Mouse (Mus musculus) limb, embryonic 14.5 days (tissue): Measurements from ENCODE around the gene Krt15. TPM values are rescaled to one million over a fixed set of nuclear protein-coding genes. Genes with fewer than 3 reads are reported as not detected.

Experiments
- ATAC-seq: fragments of 200-750 bp; cut with Nextera tagmentation; 2 replicates; pipeline ENCODE4 v1.8.0; 2017; ENCODE audit warnings: low read depth, moderate number of reproducible peaks, moderate TSS enrichment; ENCODE audit not compliant: low FRiP score
- DNase-seq: peaks from one replicate; pipeline ENCODE4 v3.0.0-alpha.2; 2015; ENCODE audit warnings: low spot score
- H3K27ac ChIP-seq: fragments of 300-500 bp; sonication (generic); replicated peaks from 2 replicates; pipeline ENCODE4 v1.5.1; 2014; ENCODE audit warnings: low read depth, mild to moderate bottlenecking, low read length, moderate library complexity, mixed read lengths
- H3K27me3 ChIP-seq: fragments of 300-500 bp; sonication (generic); 2 replicates; pipeline ENCODE4 v1.6.1; 2014; ENCODE audit warnings: low read length, mixed read lengths; ENCODE audit not compliant: control insufficient read depth, insufficient read depth
- H3K36me3 ChIP-seq: fragments of 300-500 bp; sonication (generic); 2 replicates; pipeline ENCODE4 v1.6.1; 2014; ENCODE audit warnings: mild to moderate bottlenecking, low read length, moderate library complexity, mixed read lengths; ENCODE audit not compliant: control insufficient read depth, insufficient read depth
- H3K4me1 ChIP-seq: fragments of 300-500 bp; sonication (generic); 2 replicates; pipeline ENCODE4 v1.6.1; 2014; ENCODE audit warnings: antibody characterized with exemption, low read length, mixed read lengths; ENCODE audit not compliant: control insufficient read depth, insufficient read depth
- H3K4me2 ChIP-seq: fragments of 300-500 bp; sonication (generic); replicated peaks from 2 replicates; pipeline ENCODE4 v1.6.1; 2014; ENCODE audit warnings: low read depth, mild to moderate bottlenecking, low read length, moderate library complexity; ENCODE audit not compliant: severe bottlenecking
- H3K4me3 ChIP-seq: fragments of 300-500 bp; sonication (generic); replicated peaks from 2 replicates; pipeline ENCODE4 v1.5.1; 2014; ENCODE audit warnings: low read length
- H3K9ac ChIP-seq: fragments of 300-500 bp; sonication (generic); 2 replicates; pipeline ENCODE4 v1.6.1; 2014; ENCODE audit warnings: mild to moderate bottlenecking, low read depth, low read length, moderate library complexity; ENCODE audit not compliant: severe bottlenecking
- H3K9me3 ChIP-seq: fragments of 300-500 bp; sonication (generic); 2 replicates; pipeline ENCODE4 v1.6.1; 2016; ENCODE audit warnings: low read length; ENCODE audit not compliant: control insufficient read depth
- POLR2A ChIP-seq: fragments of 200-500 bp; IDR thresholded peaks from 2 replicates; pipeline ENCODE4 v1.8.0; 2012; ENCODE audit warnings: inconsistent platforms, mild to moderate bottlenecking, moderate library complexity, borderline replicate concordance; ENCODE audit not compliant: insufficient read depth, insufficient read length; ENCODE audit errors: extremely low read depth
- WGBS: fragments of 180-500 bp; shearing (Covaris S2); extraction: QIAGEN DNeasy Blood & Tissue Kit; methylation state at CpG from one replicate; pipeline ENCODE4 v1.1.7; 2014; 5-methylcytosine and 5-hydroxymethylcytosine counted together
- polyA plus RNA-seq, 2 experiments: library from polyadenylated mRNA; depleted of rRNA in 1 of 2; stranded (reverse) in 1 of 2; unstranded in 1 of 2; fragments of >200 nt; fragmentation: Nextera tagmentation in 1 of 2; extraction: Ambion mirVana in 1 of 2; gene quantifications; 2 replicates each; pipeline versions ENCODE4 v1.2.1 to v1.2.3; 2012 to 2014

Krt15 gene
- polyA plus RNA-seq, 2 experiments: 205 to 213 TPM

DNA sequence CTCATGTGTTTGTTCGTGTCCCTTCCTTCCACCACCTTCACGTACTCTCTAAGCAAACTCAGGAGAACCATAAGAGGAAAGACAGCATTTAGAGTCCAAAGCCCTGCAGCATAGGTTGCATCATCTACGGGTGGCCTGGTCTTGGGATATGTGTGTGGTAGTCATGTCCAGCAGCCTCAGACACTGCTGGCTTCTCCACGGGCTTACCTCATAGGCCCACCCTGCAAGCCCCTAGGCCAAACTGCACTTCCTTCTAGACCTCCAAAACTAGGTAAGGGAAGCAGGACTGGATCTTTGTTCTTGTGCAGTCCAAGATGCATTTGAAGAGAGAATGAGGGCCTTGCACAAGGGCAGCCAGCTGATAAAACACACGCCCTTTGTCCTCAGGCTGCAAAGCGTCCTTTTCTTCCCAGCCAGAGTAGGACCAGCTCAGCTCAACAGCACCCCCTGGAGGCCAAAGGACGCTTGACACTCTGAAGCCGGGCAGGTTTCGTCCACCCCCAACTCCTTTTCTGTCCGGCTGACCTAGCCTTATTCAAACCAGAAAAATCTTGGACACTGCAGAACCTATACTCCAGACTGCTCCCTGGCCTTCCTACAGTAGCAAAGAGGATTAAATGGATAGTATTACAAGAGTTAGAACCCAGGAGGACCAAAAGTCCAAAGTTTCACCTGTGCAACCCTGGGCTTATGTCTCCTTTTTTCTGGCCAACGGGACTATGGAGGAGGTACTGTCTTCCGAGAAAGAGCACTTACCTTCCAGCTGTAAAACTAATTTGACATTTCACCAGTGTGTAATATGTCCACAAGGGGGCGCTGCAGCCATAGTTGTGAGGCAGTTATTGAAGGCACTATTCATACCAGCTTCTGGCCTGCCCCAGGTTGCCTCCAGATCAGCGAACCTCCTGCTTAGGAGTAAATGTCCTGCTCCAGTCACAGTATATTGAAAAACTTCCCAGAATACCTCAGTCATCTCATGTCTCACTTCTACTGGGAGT is 33.3 kb upstream of the Krt15 start:
- no peaks in the 10 kb centered on the region for H3K27me3 ChIP-seq
- no peaks in the 10 kb centered on the region for H3K4me1 ChIP-seq
- H3K36me3 ChIP-seq: no peaks in the 10 kb centered on the region
- whole genome bisulfite sequencing: 29% methylated on average over 14 of the region's 14 CpGs
- no peak overlapping the region for H3K4me3 ChIP-seq
- H3K9ac ChIP-seq: no peak overlapping the region
- no peaks in the 10 kb centered on the region for H3K9me3 ChIP-seq
- no peak overlapping the region for H3K4me2 ChIP-seq
- TF ChIP-seq POLR2A: no peak
- ATAC-seq: no peak
- DNase-seq: peak; percentile 70
- no peak overlapping the region for H3K27ac ChIP-seq

GRCm38 (mm10) chr11:100168071-100168470 is 32.3 kb upstream of the Krt15 start:
- 67% methylated on average over 8 of the region's 8 CpGs for WGBS
- H3K4me1 ChIP-seq: no peaks in the 10 kb centered on the region
- H3K27me3 ChIP-seq: no peaks in the 10 kb centered on the region
- H3K4me2 ChIP-seq: no peak overlapping the region
- no peak for ATAC-seq
- TF ChIP-seq POLR2A: no peak
- no peak overlapping the region for H3K27ac ChIP-seq
- no peaks in the 10 kb centered on the region for H3K36me3 ChIP-seq
- H3K9me3 ChIP-seq: no peaks in the 10 kb centered on the region
- H3K9ac ChIP-seq: no peak overlapping the region
- H3K4me3 ChIP-seq: no peak overlapping the region
- no peak for DNase-seq

GRCm38 (mm10) chr11:100164392-100164791 is 28.7 kb upstream of the Krt15 start:
- Histone ChIP-seq H3K27ac (no peak overlapping the region), H3K4me1 (no peaks in the 10 kb centered on the region), H3K4me3 (no peak overlapping the region), H3K36me3 (no peaks in the 10 kb centered on the region), H3K9me3 (no peaks in the 10 kb centered on the region), H3K4me2 (no peak overlapping the region), H3K27me3 (no peaks in the 10 kb centered on the region), H3K9ac (no peak overlapping the region)
- ATAC-seq (no peak), DNase-seq (no peak)
- 35% methylated on average over 7 of the region's 7 CpGs for WGBS
- no peak for TF ChIP-seq POLR2A

DNA sequence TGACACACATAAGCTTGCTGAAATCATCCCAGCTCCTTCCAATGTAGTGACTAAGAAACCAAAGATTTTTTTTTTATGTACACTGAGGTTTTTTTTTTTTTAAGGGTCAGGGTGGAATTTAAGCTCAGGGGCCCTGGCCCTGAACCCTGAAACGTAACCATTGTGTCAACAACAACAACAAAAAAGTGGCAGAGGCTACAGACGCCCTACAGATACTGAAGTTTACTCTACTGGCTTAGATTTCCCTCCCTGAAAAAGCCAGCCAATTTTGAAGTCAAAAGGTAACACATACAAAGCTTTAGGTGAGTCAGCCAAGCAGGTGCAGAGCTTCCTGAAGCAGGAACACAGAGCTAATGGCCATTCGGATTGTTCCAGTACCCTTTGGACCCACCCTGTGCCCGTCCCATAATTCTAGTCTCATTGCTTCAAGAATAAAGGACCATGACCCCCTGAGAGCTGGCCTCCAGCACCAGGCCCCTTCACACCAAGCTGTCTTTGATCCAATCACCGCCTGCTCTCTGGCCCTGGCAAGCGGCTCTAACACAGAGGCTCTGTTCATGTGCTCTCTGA is 22.3 kb upstream of the Krt15 start:
- no peak overlapping the region for H3K27ac ChIP-seq
- no peak overlapping the region for H3K4me3 ChIP-seq
- no peak for ATAC-seq
- H3K9me3 ChIP-seq: no peaks in the 10 kb centered on the region
- H3K36me3 ChIP-seq: no peaks in the 10 kb centered on the region
- peaks cover 8% of the 10 kb centered on the region for H3K4me1 ChIP-seq
- no peak overlapping the region for H3K9ac ChIP-seq
- WGBS: 46% methylated on average over 6 of the region's 6 CpGs
- DNase-seq: no peak
- H3K4me2 ChIP-seq: no peak overlapping the region
- no peak for TF ChIP-seq POLR2A
- H3K27me3 ChIP-seq: no peaks in the 10 kb centered on the region

GRCm38 (mm10) chr11:100157331-100157730 is 21.6 kb upstream of the Krt15 start:
- DNase-seq: no peak
- no peaks in the 10 kb centered on the region for H3K9me3 ChIP-seq
- no peak overlapping the region for H3K27ac ChIP-seq
- ATAC-seq: no peak
- no peaks in the 10 kb centered on the region for H3K27me3 ChIP-seq
- TF ChIP-seq POLR2A: no peak
- no peak overlapping the region for H3K4me2 ChIP-seq
- WGBS: 69% methylated on average over 3 of the region's 3 CpGs
- no peak overlapping the region for H3K9ac ChIP-seq
- peaks cover 8% of the 10 kb centered on the region for H3K4me1 ChIP-seq
- H3K36me3 ChIP-seq: no peaks in the 10 kb centered on the region
- H3K4me3 ChIP-seq: no peak overlapping the region
